Mouse (Mus musculus) small intestine, adult 2 months (tissue): ENCODE results near the gene Ston2.

Experiments
- CTCF ChIP-seq: fragments of 200-500 bp; IDR thresholded peaks from 2 replicates; pipeline ENCODE4 v1.5.1; 2012; ENCODE audit warnings: low read depth, mild to moderate bottlenecking, control low read depth, inconsistent platforms, low read length, moderate library complexity, mixed read lengths; ENCODE audit not compliant: insufficient replicate concordance, insufficient read length; ENCODE audit errors: extremely low read depth
- POLR2A ChIP-seq: fragments of 200-500 bp; IDR thresholded peaks from 2 replicates; pipeline ENCODE4 v1.6.1; 2012; ENCODE audit warnings: low read depth, mild to moderate bottlenecking, control low read depth, inconsistent platforms, low read length, moderate library complexity

DNA sequence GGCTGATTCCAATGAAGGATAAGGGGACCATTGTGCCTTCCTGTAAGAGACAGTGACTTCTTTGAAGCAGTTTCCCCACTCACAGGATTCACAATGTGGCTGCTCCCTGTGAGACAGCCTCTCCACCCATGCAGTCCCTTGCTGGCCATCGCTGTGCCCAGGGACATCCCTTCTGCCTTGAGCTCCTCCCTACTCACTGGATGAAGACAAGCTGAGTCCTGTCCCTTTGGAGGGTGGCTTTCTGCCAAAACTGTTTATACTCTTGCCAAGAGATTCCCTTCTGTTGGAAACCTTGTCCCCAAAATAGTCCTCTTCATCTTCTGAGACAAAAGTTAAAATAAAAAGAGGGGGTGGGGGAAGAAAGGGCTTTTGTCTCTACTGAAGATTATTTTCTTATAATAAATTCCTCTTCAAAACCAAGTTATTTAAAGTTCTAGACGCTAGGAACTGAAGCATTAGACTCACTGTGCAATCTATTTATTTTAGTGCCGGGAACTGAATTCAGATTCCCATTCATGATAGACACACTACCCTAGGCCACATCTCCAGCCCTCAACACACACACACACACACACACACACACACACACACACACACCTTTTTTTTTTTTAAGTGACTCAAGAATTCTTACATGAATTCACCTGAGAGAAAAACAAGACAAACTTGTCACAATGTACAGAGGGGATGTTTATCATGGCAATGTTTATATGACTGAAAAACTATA, 133.6 kb downstream of the Ston2 start:
- TF ChIP-seq CTCF (no peak), POLR2A (no peak)
